Mouse (Mus musculus) stomach, embryonic 16.5 days (tissue): ENCODE measurements around the gene Fam155a. TPM values are rescaled to one million over a fixed set of nuclear protein-coding genes. Genes with fewer than 3 reads are reported as not detected.
A peak's percentile ranks its signal among the peaks of the same experiment; 100 is the strongest.

Experiments used
- ATAC-seq: fragments of 200-750 bp; cut with Nextera tagmentation; 2 replicates; pipeline ENCODE4 v1.8.0; 2017; ENCODE audit warnings: moderate number of reproducible peaks, moderate TSS enrichment; ENCODE audit not compliant: insufficient read depth, low FRiP score
- H3K27ac ChIP-seq: fragments of 300-500 bp; sonication (generic); 2 replicates; pipeline ENCODE4 v1.5.1; 2014; ENCODE audit warnings: low read length
- H3K27me3 ChIP-seq: fragments of 300-500 bp; sonication (generic); 2 replicates; pipeline ENCODE4 v1.6.1; 2014; ENCODE audit warnings: low read length, control low read depth, mixed read lengths; ENCODE audit not compliant: control insufficient read depth, insufficient read depth
- H3K36me3 ChIP-seq: fragments of 300-500 bp; sonication (generic); 2 replicates; pipeline ENCODE4 v1.6.1; 2014; ENCODE audit warnings: low read length; ENCODE audit not compliant: control insufficient read depth, insufficient read depth
- H3K4me1 ChIP-seq: fragments of 300-500 bp; sonication (generic); 2 replicates; pipeline ENCODE4 v1.6.1; 2014; ENCODE audit warnings: low read length, control low read depth, mixed read lengths; ENCODE audit not compliant: control insufficient read depth, insufficient read depth
- H3K4me2 ChIP-seq: fragments of 300-500 bp; sonication (generic); 2 replicates; pipeline ENCODE4 v1.6.1; 2014; ENCODE audit warnings: low read depth, low read length, mixed read lengths
- H3K4me3 ChIP-seq: fragments of 300-500 bp; sonication (generic); replicated peaks from 2 replicates; pipeline ENCODE4 v1.5.1; 2014; ENCODE audit warnings: mild to moderate bottlenecking, low read length
- H3K9ac ChIP-seq: fragments of 300-500 bp; sonication (generic); 2 replicates; pipeline ENCODE4 v1.6.1; 2014; ENCODE audit warnings: low read length
- H3K9me3 ChIP-seq: fragments of 300-500 bp; sonication (generic); replicated peaks from 2 replicates; pipeline ENCODE4 v1.6.1; 2016; ENCODE audit warnings: low read length, control low read depth; ENCODE audit not compliant: control insufficient read depth
- WGBS: fragments of 180-500 bp; shearing (Covaris S2); extraction: QIAGEN DNeasy Blood & Tissue Kit; methylation state at CpG from one replicate; pipeline ENCODE4 v1.1.7; 2014; 5-methylcytosine and 5-hydroxymethylcytosine counted together
- polyA plus RNA-seq: library from polyadenylated mRNA; unstranded; fragments of >200 nt; fragmentation: Nextera tagmentation; extraction: Ambion mirVana; gene quantifications from 2 replicates; pipeline ENCODE4 v1.2.1, GENCODE M21; 2015

Fam155a gene
- polyA plus RNA-seq, 1 experiment from 2014 or later, result 1.0 TPM

GRCm38 (mm10) chr8:9182461-9182860, 588.5 kb downstream of the Fam155a start:
- H3K27me3 ChIP-seq, result no peaks in the 10 kb centered on the region
- 86% methylated on average over 7 of the region's 7 CpGs for WGBS
- no peak overlapping the region for H3K4me2 ChIP-seq
- H3K9me3 ChIP-seq, result no peaks in the 10 kb centered on the region
- ATAC-seq, result no peak
- H3K4me3 ChIP-seq, result no peak overlapping the region
- no peaks in the 10 kb centered on the region for H3K4me1 ChIP-seq
- no peak overlapping the region for H3K27ac ChIP-seq
- no peaks in the 10 kb centered on the region for H3K36me3 ChIP-seq
- no peak overlapping the region for H3K9ac ChIP-seq

- Histone ChIP-seq H3K27me3 (no peaks in the 10 kb centered on the region), H3K9me3 (no peaks in the 10 kb centered on the region), H3K4me2 (no peak overlapping the region), H3K36me3 (no peaks in the 10 kb centered on the region), H3K9ac (no peak overlapping the region), H3K27ac (no peak overlapping the region), H3K4me1 (no peaks in the 10 kb centered on the region), H3K4me3 (no peak overlapping the region)
- ATAC-seq, result no peak
- WGBS, result 73% methylated on average over 17 of the region's 17 CpGs
These were observed 590.2 kb downstream of the Fam155a start for GRCm38 (mm10) chr8:9180686-9181315.

GRCm38 (mm10) chr8:9176974-9177373, 594.0 kb downstream of the Fam155a start:
- Histone ChIP-seq H3K9ac (no peak overlapping the region), H3K27me3 (no peaks in the 10 kb centered on the region), H3K4me2 (no peak overlapping the region), H3K9me3 (no peaks in the 10 kb centered on the region), H3K27ac (no peak overlapping the region), H3K4me1 (peaks cover 5% of the 10 kb centered on the region; the same call in 1 of the 2 replicates), H3K36me3 (no peaks in the 10 kb centered on the region), H3K4me3 (no peak overlapping the region)
- 73% methylated on average over 7 of the region's 7 CpGs for WGBS
- no peak for ATAC-seq

GRCm38 (mm10) chr8:9174865-9175565, 595.9 kb downstream of the Fam155a start:
- Histone ChIP-seq H3K27me3 (no peaks in the 10 kb centered on the region), H3K9ac (no peak overlapping the region), H3K4me2 (no peak overlapping the region), H3K27ac (no peak overlapping the region), H3K4me1 (peaks cover 5% of the 10 kb centered on the region; the same call in 1 of the 2 replicates), H3K4me3 (no peak overlapping the region), H3K9me3 (no peaks in the 10 kb centered on the region), H3K36me3 (no peaks in the 10 kb centered on the region)
- no peak for ATAC-seq
- 23% methylated on average over 9 of the region's 9 CpGs for WGBS

GRCm38 (mm10) chr8:9171848-9172247, 599.1 kb downstream of the Fam155a start:
- no peak overlapping the region for H3K4me3 ChIP-seq
- peak; percentile 57 for ATAC-seq
- no peaks in the 10 kb centered on the region for H3K9me3 ChIP-seq
- 53% methylated on average over 5 of the region's 5 CpGs for WGBS
- H3K27me3 ChIP-seq, result no peaks in the 10 kb centered on the region
- H3K36me3 ChIP-seq, result no peaks in the 10 kb centered on the region
- H3K9ac ChIP-seq, result no peak overlapping the region
- H3K27ac ChIP-seq, result no peak overlapping the region
- peaks cover 5% of the 10 kb centered on the region; the same call in 1 of the 2 replicates for H3K4me1 ChIP-seq
- no peak overlapping the region for H3K4me2 ChIP-seq

DNA sequence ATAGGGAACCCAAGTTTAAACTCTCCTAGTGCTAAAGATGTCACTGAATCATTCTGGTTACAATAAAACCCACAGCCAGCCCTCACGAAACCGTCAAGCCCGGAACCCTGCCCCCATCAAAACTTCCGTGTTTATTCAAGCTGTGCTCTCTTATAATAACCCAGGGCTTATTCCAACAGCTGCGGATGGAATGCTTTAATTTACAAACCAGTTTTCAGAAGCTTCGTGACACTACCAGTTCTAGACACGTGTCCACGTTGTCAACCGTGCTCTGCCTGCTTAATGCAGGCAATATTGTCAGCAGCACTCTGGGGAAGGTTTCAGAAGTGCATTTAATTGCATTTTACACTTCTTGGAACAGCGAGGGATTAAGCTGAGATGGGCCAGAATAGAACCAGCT, 603.0 kb downstream of the Fam155a start:
- Histone ChIP-seq H3K4me2 (0 out of 2 replicates have a peak overlapping the region, but pooled peaks have one; percentile 8), H3K27ac (no peak overlapping the region), H3K9ac (0 out of 2 replicates have a peak overlapping the region, but pooled peaks have one; percentile 10), H3K27me3 (no peaks in the 10 kb centered on the region), H3K9me3 (no peaks in the 10 kb centered on the region), H3K4me1 (no peaks in the 10 kb centered on the region), H3K36me3 (no peaks in the 10 kb centered on the region), H3K4me3 (no peak overlapping the region)
- no peak for ATAC-seq
- 42% methylated on average over 10 of the region's 10 CpGs for WGBS

DNA sequence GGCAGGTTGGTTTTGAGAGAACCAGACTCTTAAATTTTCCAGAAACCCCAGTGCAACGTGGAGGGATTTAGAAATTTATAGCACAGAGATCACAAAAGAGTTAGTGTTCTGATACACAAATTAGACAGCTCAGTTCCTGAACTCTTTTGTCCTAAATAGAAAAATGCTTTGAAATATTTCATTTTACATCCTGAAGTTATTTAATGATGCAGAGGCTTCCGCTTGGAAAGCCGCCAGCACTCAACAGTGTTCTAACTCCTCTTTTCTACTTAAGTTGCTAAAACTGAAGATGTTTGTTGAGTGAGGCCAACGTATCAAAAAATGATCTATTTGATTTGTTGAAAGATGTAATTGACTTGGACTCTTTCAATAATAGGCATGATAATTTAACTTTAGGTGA, 609.4 kb downstream of the Fam155a start:
- 60% methylated on average over 4 of the region's 4 CpGs for WGBS
- no peak overlapping the region for H3K27ac ChIP-seq
- no peak overlapping the region for H3K4me2 ChIP-seq
- no peak overlapping the region for H3K4me3 ChIP-seq
- H3K9ac ChIP-seq, result no peak overlapping the region
- H3K36me3 ChIP-seq, result no peaks in the 10 kb centered on the region
- H3K27me3 ChIP-seq, result no peaks in the 10 kb centered on the region
- no peaks in the 10 kb centered on the region for H3K9me3 ChIP-seq
- no peaks in the 10 kb centered on the region for H3K4me1 ChIP-seq
- no peak for ATAC-seq

DNA sequence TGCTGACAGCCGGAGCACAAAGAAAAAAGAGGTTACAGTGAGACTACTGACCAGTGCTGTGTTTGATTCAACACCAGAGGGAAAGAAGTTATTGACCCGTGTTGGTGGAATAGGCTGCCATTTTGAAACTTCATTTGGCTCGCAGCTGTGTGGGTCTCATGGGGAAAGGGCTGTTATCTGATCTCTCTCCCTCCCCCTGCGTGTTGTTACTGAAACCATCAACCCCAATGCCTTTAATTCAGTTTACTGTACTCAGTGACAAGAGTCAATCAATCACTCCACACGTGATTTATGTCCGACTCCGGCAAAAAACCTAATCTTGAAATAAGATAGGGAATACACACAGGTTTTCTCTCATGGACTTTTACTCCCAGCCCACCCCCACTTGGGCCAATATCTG, 611.6 kb downstream of the Fam155a start:
- Histone ChIP-seq H3K9me3 (no peaks in the 10 kb centered on the region), H3K27me3 (no peaks in the 10 kb centered on the region), H3K9ac (no peak overlapping the region), H3K36me3 (no peaks in the 10 kb centered on the region), H3K4me1 (no peaks in the 10 kb centered on the region), H3K27ac (no peak overlapping the region), H3K4me2 (no peak overlapping the region), H3K4me3 (no peak overlapping the region)
- ATAC-seq, result no peak
- WGBS, result 66% methylated on average over 7 of the region's 7 CpGs

DNA sequence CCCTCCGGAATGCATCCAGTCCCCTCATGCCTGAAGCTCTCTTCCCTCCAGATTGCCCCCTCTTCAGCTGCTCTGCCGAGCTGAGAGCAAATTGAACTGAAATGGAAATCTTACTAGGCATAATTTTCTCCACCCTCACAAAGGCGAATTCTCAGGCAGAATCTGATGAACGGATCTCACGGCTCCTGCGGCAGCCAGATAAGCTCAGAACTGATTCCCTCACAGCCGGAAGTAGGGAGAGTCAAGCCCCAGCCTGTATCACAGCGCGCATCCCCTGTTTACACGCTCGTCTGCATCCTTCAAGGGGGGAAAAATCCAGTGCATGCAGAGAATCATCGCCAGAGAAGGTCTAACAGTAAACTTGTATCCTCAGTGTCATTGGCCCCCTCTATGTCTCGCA, 612.3 kb downstream of the Fam155a start:
- no peak for ATAC-seq
- WGBS, result 64% methylated on average over 13 of the region's 13 CpGs
- H3K4me2 ChIP-seq, result no peak overlapping the region
- no peaks in the 10 kb centered on the region for H3K9me3 ChIP-seq
- no peaks in the 10 kb centered on the region for H3K36me3 ChIP-seq
- H3K9ac ChIP-seq, result no peak overlapping the region
- no peak overlapping the region for H3K4me3 ChIP-seq
- H3K27ac ChIP-seq, result no peak overlapping the region
- H3K4me1 ChIP-seq, result no peaks in the 10 kb centered on the region
- no peaks in the 10 kb centered on the region for H3K27me3 ChIP-seq
